Mouse (Mus musculus) common myeloid progenitor, adult 5-6 weeks (primary cell): Measurements from ENCODE around the gene Gm20661. TPM values are rescaled to one million over a fixed set of nuclear protein-coding genes. Genes with fewer than 3 reads are reported as not detected.

ENCODE experiments used
- ATAC-seq: replicated peaks from 2 replicates; pipeline ENCODE4 v1.8.0; 2016; ENCODE audit warnings: low read depth, mild to moderate bottlenecking, moderate TSS enrichment, inconsistent platforms; ENCODE audit not compliant: poor library complexity, severe bottlenecking
- total RNA-seq: library from RNA; stranded (forward); fragments of 200-1000, 187-1606 nt; gene quantifications from 2 replicates; pipeline ENCODE4 v1.2.3, GENCODE M21; 2017

Gm20661 gene
- total RNA-seq = not detected in 2 replicates

- peak; percentile 57 for ATAC-seq
These were observed at the start of gene Gm20661 for GRCm38 (mm10) chr9:107982681-107983346. TSS of gene Gm20661 (plus strand) at chr9:107983058.

GRCm38 (mm10) chr9:107934146-107934545 is 48.7 kb upstream of the Gm20661 start:
- no peak for ATAC-seq

GRCm38 (mm10) chr9:107935374-107935773 is 47.5 kb upstream of the Gm20661 start, which contains the start of gene Camkv:
TSS of gene Camkv (plus strand) at chr9:107935674.
- no peak for ATAC-seq

GRCm38 (mm10) chr9:107935790-107936214 is 47.1 kb upstream of the Gm20661 start:
- peak; percentile 59 for ATAC-seq

GRCm38 (mm10) chr9:107936215-107936822 is 46.5 kb upstream of the Gm20661 start:
- ATAC-seq = 0 out of 2 replicates have a peak, but pooled peaks have one; percentile 26

GRCm38 (mm10) chr9:107936831-107937230 is 46.0 kb upstream of the Gm20661 start:
- ATAC-seq = no peak

- 0 out of 2 replicates have a peak, but pooled peaks have one; percentile 14 for ATAC-seq
These were observed 35.3 kb upstream of the Gm20661 start for GRCm38 (mm10) chr9:107947241-107948194.

GRCm38 (mm10) chr9:107949184-107949921 is 33.5 kb upstream of the Gm20661 start:
- no peak for ATAC-seq

- ATAC-seq = no peak
These were observed 33.0 kb upstream of the Gm20661 start, which contains the start of gene Traip for GRCm38 (mm10) chr9:107949922-107950235. TSS of gene Traip (plus strand) at chr9:107950136.

- peak; percentile 90 for ATAC-seq
These were observed 32.1 kb upstream of the Gm20661 start for GRCm38 (mm10) chr9:107950460-107951355.

GRCm38 (mm10) chr9:107955613-107956289 is 27.1 kb upstream of the Gm20661 start:
- no peak for ATAC-seq

GRCm38 (mm10) chr9:107957141-107957540 is 25.7 kb upstream of the Gm20661 start:
- ATAC-seq = no peak

- ATAC-seq = no peak
These were observed 23.0 kb upstream of the Gm20661 start for GRCm38 (mm10) chr9:107959896-107960295.

- peak; percentile 23; the same call in 1 of the 2 replicates for ATAC-seq
These were observed 21.9 kb upstream of the Gm20661 start for GRCm38 (mm10) chr9:107960928-107961327.

GRCm38 (mm10) chr9:107961351-107961762 is 21.5 kb upstream of the Gm20661 start:
- ATAC-seq = no peak

GRCm38 (mm10) chr9:107961881-107962280 is 21.0 kb upstream of the Gm20661 start:
- ATAC-seq = no peak

- no peak for ATAC-seq
These were observed 19.9 kb upstream of the Gm20661 start for GRCm38 (mm10) chr9:107962916-107963315.

GRCm38 (mm10) chr9:107963700-107964099 is 19.2 kb upstream of the Gm20661 start:
- ATAC-seq = peak; percentile 74
